Mouse (Mus musculus): ENCODE data around the gene Clec2g.

Gene Clec2g

GRCm38 (mm10) chr6:129012966-129013365 lies 78.8 kb downstream of the Clec2g start:
- DNase-seq (ENCODE audit: low read depth in 1 of 2, low spot score in 2 of 2), result no peak

GRCm38 (mm10) chr6:129013762-129014276 lies 79.6 kb downstream of the Clec2g start:
- no peak for DNase-seq (ENCODE audit: low read depth in 1 of 2, low spot score in 2 of 2)

GRCm38 (mm10) chr6:129014399-129014798 lies 80.2 kb downstream of the Clec2g start:
- no peak for DNase-seq (ENCODE audit: low read depth in 1 of 2, low spot score in 2 of 2)

GRCm38 (mm10) chr6:129027451-129028248 lies 93.5 kb downstream of the Clec2g start:
- DNase-seq (ENCODE audit: low read depth in 1 of 2, low spot score in 2 of 2), result no peak

GRCm38 (mm10) chr6:129030175-129030824 lies 96.1 kb downstream of the Clec2g start:
- DNase-seq (ENCODE audit: low read depth in 1 of 2, low spot score in 2 of 2), result no peak

- DNase-seq (ENCODE audit: low read depth in 1 of 2, low spot score in 2 of 2), result no peak
Measured at GRCm38 (mm10) chr6:129030964-129031363, 96.8 kb downstream of the Clec2g start.

GRCm38 (mm10) chr6:129033397-129033796 lies 99.2 kb downstream of the Clec2g start:
- DNase-seq (ENCODE audit: low read depth in 1 of 2, low spot score in 2 of 2), result no peak
